Comparison of ENCODE assay signal across 18 mouse cellular contexts in the genomic region with DNA sequence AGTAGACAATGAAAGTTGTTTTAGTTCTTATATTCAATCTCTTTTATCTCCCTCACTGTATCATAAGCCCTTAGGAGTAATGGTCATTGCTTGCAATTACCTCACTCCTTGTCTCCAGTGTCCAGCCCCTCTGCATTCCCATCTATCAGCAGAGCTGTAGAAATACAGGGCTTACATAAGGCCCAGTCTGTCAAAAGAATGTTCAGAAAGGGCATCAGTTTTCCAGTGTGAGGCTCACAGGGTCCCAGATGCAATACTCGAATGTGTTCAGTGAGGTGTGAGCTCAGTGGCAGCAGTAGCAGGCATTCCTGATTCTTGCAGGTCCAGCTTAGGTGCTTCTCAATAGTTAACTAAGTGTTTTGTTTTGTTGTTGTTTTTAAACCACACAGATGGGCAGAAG.
DNase-seq lines count a peak whose midpoint lies in the region; ATAC-seq and TF ChIP-seq lines count a peak whose summit lies in the region.
"Had no signal": no experiment of that assay in that cellular context is flagged by ENCODE, and none has a peak within 500 bp of the region (broad histone marks: within the 10 kb centered on the region; RNA-seq: fewer than 3 reads in every experiment).

No protein-coding gene starts in this region.

- WGBS in forebrain, embryonic 13.5 days: 5% methylated on average over 1 of the region's 1 CpGs
- WGBS in forebrain, embryonic 14.5 days: 9% methylated on average over 1 of the region's 1 CpGs
- WGBS in hindbrain, postnatal 0 days: 14% methylated on average over 1 of the region's 1 CpGs
- 31% methylated on average over 1 of the region's 1 CpGs for WGBS in hindbrain, embryonic 10.5 days

- 0 out of 2 replicates have a peak overlapping the region, but pooled peaks have one; percentile 8 for H3K27ac ChIP-seq in forebrain, embryonic 13.5 days
- no peak overlapping the region for H3K27ac ChIP-seq in forebrain, embryonic 14.5 days (ENCODE audit: low read depth, low read length)
- no peak overlapping the region for H3K27ac ChIP-seq in hindbrain, postnatal 0 days
- no peak overlapping the region for H3K27ac ChIP-seq in hindbrain, embryonic 10.5 days
- H3K27ac ChIP-seq: embryonic facial prominence, embryonic 13.5 days; forebrain, embryonic 15.5 days; heart, adult 2 months; heart, embryonic 15.5 days had no signal

- peaks cover 24% of the 10 kb centered on the region for H3K4me1 ChIP-seq in forebrain, embryonic 13.5 days
- H3K4me1 ChIP-seq in forebrain, embryonic 14.5 days (ENCODE audit: control insufficient read depth, insufficient read depth, low read length): peaks cover 10% of the 10 kb centered on the region
- no peaks in the 10 kb centered on the region for H3K4me1 ChIP-seq in hindbrain, postnatal 0 days (ENCODE audit: insufficient read depth, low read length)
- peaks cover 25% of the 10 kb centered on the region for H3K4me1 ChIP-seq in hindbrain, embryonic 10.5 days (replicated peaks)

- no peak overlapping the region for H3K9ac ChIP-seq in forebrain, embryonic 13.5 days
- no peak overlapping the region for H3K9ac ChIP-seq in forebrain, embryonic 14.5 days (ENCODE audit: low read length)
- H3K9ac ChIP-seq in hindbrain, postnatal 0 days (replicated peaks; ENCODE audit: low read length): no peak overlapping the region
- H3K9ac ChIP-seq: embryonic facial prominence, embryonic 13.5 days; forebrain, embryonic 15.5 days; heart, embryonic 15.5 days had no signal

- no peak for DNase-seq in forebrain, embryonic 14.5 days (ENCODE audit: low spot score)
- DNase-seq in hindbrain, postnatal 0 days (ENCODE audit: low spot score): peak; percentile 37
- no peak for DNase-seq in hindbrain, embryonic 10.5 days (ENCODE audit: low spot score)
- peak; percentile 88 for DNase-seq in retina, postnatal 1 day
- DNase-seq in adipocyte (ENCODE audit: low spot score): no peak
- no peak for DNase-seq in adrenal gland, postnatal 36 days
- DNase-seq: adrenal gland, adult 8-10 months; cerebellum, adult 11-12 months; cerebellum, adult 9-10 months; cerebellum, postnatal 25 days; heart, adult 2 months; heart, postnatal 14 days; kidney, adult 11 months had no signal

- no peak overlapping the region for H3K4me2 ChIP-seq in forebrain, embryonic 13.5 days
- no peak overlapping the region for H3K4me2 ChIP-seq in forebrain, embryonic 14.5 days (ENCODE audit: low read length)
- no peak overlapping the region for H3K4me2 ChIP-seq in hindbrain, postnatal 0 days (ENCODE audit: low read depth, low read length)
- H3K4me2 ChIP-seq: embryonic facial prominence, embryonic 13.5 days; forebrain, embryonic 15.5 days; heart, embryonic 11.5 days; heart, embryonic 15.5 days had no signal

- no peaks in the 10 kb centered on the region for H3K27me3 ChIP-seq in forebrain, embryonic 13.5 days
- H3K27me3 ChIP-seq in forebrain, embryonic 14.5 days (replicated peaks; ENCODE audit: control insufficient read depth, insufficient read depth, low read length): no peaks in the 10 kb centered on the region
- H3K27me3 ChIP-seq in hindbrain, postnatal 0 days (ENCODE audit: insufficient read depth, low read length): no peaks in the 10 kb centered on the region
- H3K27me3 ChIP-seq in hindbrain, embryonic 10.5 days (ENCODE audit: insufficient read depth, poor library complexity, severe bottlenecking): no peaks in the 10 kb centered on the region
- H3K27me3 ChIP-seq: embryonic facial prominence, embryonic 13.5 days; forebrain, embryonic 15.5 days; heart, embryonic 15.5 days had no signal

- no peaks in the 10 kb centered on the region for H3K9me3 ChIP-seq in forebrain, embryonic 13.5 days (replicated peaks)
- H3K9me3 ChIP-seq in forebrain, embryonic 14.5 days (replicated peaks; ENCODE audit: control insufficient read depth, low read length): no peaks in the 10 kb centered on the region
- H3K9me3 ChIP-seq in hindbrain, postnatal 0 days (ENCODE audit: low read length): no peaks in the 10 kb centered on the region
- no peaks in the 10 kb centered on the region for H3K9me3 ChIP-seq in hindbrain, embryonic 10.5 days
- H3K9me3 ChIP-seq: embryonic facial prominence, embryonic 13.5 days; forebrain, embryonic 15.5 days; heart, embryonic 15.5 days had no signal

- no peak for TF ChIP-seq CTCF in hindbrain, postnatal 0 days (IDR thresholded peaks at IDR 0.05; ENCODE audit: low read depth)

- ATAC-seq in forebrain, embryonic 13.5 days: no peak
- ATAC-seq in forebrain, embryonic 14.5 days: no peak
- peak; percentile 39; the same call in 1 of the 2 replicates for ATAC-seq in hindbrain, postnatal 0 days
- ATAC-seq: forebrain, embryonic 15.5 days had no signal

- H3K36me3 ChIP-seq in forebrain, embryonic 13.5 days (ENCODE audit: poor library complexity, severe bottlenecking): no peaks in the 10 kb centered on the region
- H3K36me3 ChIP-seq in forebrain, embryonic 14.5 days (ENCODE audit: control insufficient read depth, insufficient read depth, low read length): no peaks in the 10 kb centered on the region
- no peaks in the 10 kb centered on the region for H3K36me3 ChIP-seq in hindbrain, postnatal 0 days (ENCODE audit: insufficient read depth, low read length)
- H3K36me3 ChIP-seq in hindbrain, embryonic 10.5 days: no peaks in the 10 kb centered on the region
- H3K36me3 ChIP-seq: embryonic facial prominence, embryonic 13.5 days; forebrain, embryonic 15.5 days; heart, embryonic 15.5 days had no signal

- no peak overlapping the region for H3K4me3 ChIP-seq in forebrain, embryonic 13.5 days
- H3K4me3 ChIP-seq in forebrain, embryonic 14.5 days (ENCODE audit: low read depth, low read length): no peak overlapping the region
- H3K4me3 ChIP-seq in hindbrain, postnatal 0 days (ENCODE audit: low read length): no peak overlapping the region
- no peak overlapping the region for H3K4me3 ChIP-seq in hindbrain, embryonic 10.5 days
- H3K4me3 ChIP-seq: embryonic facial prominence, embryonic 13.5 days; forebrain, embryonic 15.5 days; heart, adult 2 months; heart, embryonic 15.5 days had no signal

Comparison
In these comparisons a context has a peak if more than half of its experiments do, and no peak if none do; other contexts are left out.
1. DNase-seq: peak in hindbrain, postnatal 0 days (single experiment) and retina, postnatal 1 day (single experiment); none in forebrain, embryonic 14.5 days (single experiment), hindbrain, embryonic 10.5 days (single experiment), adipocyte (single experiment) and adrenal gland, postnatal 36 days (0 of 2).